Mouse (Mus musculus): ENCODE measurements around the gene Fbxo41. TPM values are rescaled to one million over a fixed set of nuclear protein-coding genes. Genes with fewer than 3 reads are reported as not detected.

Gene Fbxo41
- not detected in 2 replicates for polyA plus RNA-seq (2012)

DNA sequence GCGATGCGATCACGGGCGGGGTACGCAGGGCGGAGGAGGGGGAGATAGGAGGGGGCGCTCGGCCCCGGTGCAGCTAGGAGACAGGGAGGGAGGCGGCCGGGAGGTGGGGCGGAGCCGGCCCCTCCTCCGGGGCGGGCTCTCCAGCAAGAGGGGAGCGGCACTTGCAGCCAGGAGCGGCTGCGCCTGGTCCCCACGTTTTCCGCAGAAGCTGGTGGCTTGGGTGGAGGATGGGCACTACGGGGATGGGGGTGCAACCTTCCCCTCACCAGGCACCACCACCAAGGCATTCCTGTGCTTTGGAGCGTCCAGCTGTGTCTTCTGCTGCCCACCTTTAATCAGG lies at the start of gene Fbxo41:
Gene Fbxo41, minus strand, starts transcription at position 84 of the 340 bp plus-strand sequence.

DNA sequence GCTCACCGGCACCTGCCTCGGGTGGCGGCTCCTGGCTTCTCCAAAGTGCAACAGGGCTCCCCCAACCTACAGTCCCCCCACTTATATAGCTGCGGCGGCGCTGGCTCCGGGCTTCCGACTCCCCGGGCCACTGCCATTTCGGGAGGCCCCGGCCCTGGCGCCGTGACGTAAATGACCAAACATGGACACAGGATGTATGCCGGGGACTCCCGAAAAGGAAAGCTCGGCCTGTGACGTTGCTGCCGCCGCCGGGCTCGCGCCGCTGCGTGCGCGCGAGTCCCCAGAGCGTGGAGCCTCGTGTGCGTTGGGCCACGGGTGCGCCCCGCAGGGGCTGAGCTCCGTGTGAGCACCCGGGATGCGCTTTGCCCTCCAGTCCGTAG lies 10.7 kb upstream of the Fbxo41 start, which contains the start of gene Egr4:
Gene Egr4, minus strand, starts transcription at position 59 of the 380 bp plus-strand sequence.

DNA sequence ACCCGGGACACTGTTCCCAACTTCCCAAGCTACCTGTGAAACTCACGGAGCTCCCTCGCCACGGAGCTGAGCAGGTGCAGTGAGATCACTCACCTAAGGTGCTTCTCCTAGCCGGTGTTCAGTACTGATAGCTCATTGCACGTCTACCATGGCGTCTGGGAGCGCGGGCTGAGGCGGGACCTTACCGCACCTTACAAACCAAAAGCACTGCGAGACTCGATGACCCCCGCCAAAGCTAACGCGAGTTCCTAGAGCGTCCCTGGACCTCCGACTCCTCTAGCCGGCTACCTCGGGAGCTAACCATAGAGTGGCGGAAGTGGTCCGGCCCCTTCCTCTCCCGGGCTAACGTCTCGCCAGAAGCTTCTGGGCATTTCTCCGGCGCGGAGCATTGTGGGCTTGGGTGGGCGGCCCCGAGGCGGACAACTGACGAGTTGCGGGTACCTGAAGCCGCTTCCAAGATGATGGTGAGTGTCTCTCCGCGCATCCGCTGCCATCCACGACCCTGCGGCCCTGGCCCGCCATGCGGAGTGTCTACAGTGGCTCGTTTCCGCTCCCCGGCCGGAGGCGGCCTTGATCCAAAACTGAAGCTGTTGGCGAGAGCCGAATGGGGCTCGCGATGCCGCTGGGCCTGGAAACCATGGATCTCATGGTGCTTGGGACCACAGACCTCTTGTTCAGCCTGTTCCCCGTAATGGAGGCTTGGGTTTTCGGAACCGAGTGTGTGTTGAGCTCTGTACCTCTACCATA lies 51.0 kb downstream of the Fbxo41 start, which contains the start of gene Pradc1:
Gene Pradc1, minus strand, starts transcription at position 307 of the 747 bp plus-strand sequence.

DNA sequence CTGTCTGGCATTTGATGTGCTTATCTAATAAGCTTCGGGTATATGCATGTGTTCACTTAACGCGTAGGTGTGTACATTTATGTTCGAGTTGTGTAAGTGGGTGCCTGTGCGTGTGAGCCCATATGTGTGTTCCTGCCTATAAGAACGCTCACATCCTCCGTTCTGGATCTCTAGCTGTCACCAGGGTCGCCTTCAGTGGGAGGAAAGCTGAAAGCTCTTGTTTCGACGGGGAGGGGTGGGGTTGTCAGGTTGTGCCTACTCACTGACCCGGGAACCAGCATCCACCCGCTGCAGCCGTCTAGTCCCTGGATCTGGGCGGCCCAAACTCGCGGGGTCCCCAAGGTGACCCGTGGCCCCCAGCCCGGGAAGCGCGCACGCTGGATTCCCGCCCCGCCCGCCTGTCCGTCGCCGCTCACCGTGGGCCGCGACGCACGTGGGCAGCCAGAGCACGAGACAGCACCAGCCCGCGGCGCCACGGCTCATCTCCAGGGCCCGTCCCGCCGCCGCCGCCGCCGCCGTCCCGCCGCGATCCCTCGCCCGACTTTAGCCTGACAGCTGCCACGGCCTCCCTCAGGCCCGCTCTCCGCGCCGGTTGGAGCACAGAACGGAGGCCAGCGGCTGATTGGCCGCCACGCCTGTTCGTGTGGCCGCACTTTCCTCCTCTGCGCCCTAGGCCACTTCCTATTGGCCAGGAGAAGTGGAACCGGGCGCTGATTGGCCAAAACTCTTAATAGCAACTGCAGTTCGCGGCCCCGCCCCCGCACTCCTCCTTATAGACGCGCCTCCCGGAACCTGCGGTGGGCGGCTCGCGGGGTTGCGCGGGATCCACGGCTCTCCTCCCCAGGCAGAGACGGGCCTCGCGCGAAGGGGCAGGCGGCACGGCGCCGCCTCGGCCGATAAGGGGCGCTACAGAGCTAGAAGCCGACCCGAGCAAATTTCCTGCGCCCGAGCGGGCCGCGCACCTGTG lies 51.8 kb downstream of the Fbxo41 start, which contains the start of gene Cct7:
Gene Cct7, plus strand, starts transcription at position 818 of the 967 bp plus-strand sequence.

DNA sequence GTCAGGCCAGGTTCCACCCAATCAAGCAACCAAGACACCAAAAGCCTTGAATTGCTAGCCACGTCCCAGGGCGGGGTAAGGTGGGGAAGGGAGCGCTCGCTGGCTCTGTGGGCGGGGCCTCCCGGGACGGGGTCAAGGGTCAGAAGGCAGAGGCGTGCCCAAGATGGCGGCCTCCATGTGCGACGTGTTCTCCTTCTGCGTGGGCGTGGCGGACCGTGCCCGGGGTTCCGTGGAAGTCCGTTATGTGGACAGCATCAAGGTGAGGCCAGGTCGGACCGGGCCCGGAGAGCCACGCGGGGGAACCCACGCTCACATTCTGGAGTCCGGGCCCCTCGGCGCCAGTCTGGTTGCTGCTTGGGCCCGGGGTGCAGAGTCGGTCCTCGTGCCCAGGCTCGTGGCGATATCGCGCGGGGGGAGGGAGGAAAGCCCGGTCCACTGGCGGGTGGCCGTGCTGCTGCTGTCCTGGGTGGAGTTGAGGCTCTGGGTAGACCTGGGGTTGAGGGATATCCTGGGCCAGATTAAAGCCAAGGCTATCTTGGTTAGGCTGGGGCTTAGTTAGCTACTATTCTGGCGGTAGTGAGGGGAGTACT lies 70.9 kb downstream of the Fbxo41 start, which contains the start of gene Smyd5:
Gene Smyd5, plus strand, starts transcription at position 148 of the 590 bp plus-strand sequence.

DNA sequence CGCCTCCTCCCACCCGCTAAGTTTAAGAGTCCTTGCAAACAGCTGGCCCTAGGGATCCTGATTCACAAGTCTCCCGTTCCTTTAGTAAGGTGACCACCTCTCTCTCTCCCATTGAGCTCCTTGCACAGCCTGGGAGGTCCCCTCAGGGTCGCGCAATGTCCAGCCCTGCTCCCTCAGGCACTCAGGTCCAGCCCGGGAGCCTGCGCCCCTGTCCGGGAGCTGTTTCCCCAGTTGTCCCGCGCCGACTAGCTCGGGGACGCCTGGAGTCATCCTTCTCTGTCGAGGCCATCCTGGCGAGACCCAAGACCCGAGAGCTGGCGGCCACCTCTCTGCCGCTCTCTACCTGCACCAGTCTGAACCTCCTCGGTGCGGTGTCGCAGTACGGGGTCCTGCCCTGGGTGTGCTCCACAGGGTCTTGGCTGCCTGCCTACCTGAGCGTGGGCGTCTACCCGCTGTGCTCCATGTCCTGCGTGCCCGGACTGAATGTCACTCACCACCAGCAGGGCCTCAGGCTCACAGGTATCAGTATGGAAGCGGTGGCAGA lies 78.9 kb downstream of the Fbxo41 start, which contains the start of gene Noto:
Gene Noto, plus strand, starts transcription at position 51 of the 544 bp plus-strand sequence.

Other genes starting within 250 kb of the Fbxo41 start
- gene Sfxn5, start 169.6 kb downstream of the Fbxo41 start, polyA plus RNA-seq (2012) = 1.3 TPM in 2 replicates
- gene Rab11fip5, start 128.4 kb downstream of the Fbxo41 start, polyA plus RNA-seq (2012) = 11.6 and 15.0 TPM in 2 replicates
- not detected in 2 replicates for gene Noto, start 79.1 kb downstream of the Fbxo41 start, polyA plus RNA-seq (2012)
- gene Smyd5, start 71.0 kb downstream of the Fbxo41 start, polyA plus RNA-seq (2012) = 20.2 and 23.5 TPM in 2 replicates
- gene Cct7, start 51.5 kb downstream of the Fbxo41 start, polyA plus RNA-seq (2012) = 55.0 and 64.0 TPM in 2 replicates
- 22.2 and 26.2 TPM in 2 replicates for gene Pradc1, start 51.0 kb downstream of the Fbxo41 start, polyA plus RNA-seq (2012)
- 13.3 and 13.8 TPM in 2 replicates for gene Egr4, start 10.6 kb upstream of the Fbxo41 start, polyA plus RNA-seq (2012)
- gene Alms1, start 84.5 kb upstream of the Fbxo41 start, polyA plus RNA-seq (2012) = 1.1 and 1.7 TPM in 2 replicates
- not detected in 2 replicates for gene Nat8f7, start 210.2 kb upstream of the Fbxo41 start, polyA plus RNA-seq (2012)